Mouse (Mus musculus): ENCODE measurements at regions not wholly inside any gene's neighbourhood (a gene's known extent, or its start where the extent isn't known, plus 50 kb on each side); places are given as distances from the start of the nearest gene placed in this dataset.

- TF ChIP-seq CTCF (IDR thresholded peaks at IDR 0.05; ENCODE audit: low read depth), result no peak
- TF ChIP-seq EP300 (optimal IDR thresholded peaks at IDR 0.05), result no peak
Observed at GRCm38 (mm10) chr6:140162729-140163128, 121.5 kb upstream of the Plcz1 start.

All from stomach, postnatal 0 days (tissue).